Mouse (Mus musculus) midbrain, postnatal 0 days (tissue): Measurements from ENCODE around the gene Lrrtm3. TPM values are rescaled to one million over a fixed set of nuclear protein-coding genes. Genes with fewer than 3 reads are reported as not detected.
A peak's percentile ranks its signal among the peaks of the same experiment; 100 is the strongest.

Experiments
- ATAC-seq: fragments of 200-750 bp; cut with Nextera tagmentation; 2 replicates; pipeline ENCODE4 v1.8.0; 2017; ENCODE audit warnings: moderate number of reproducible peaks, mild to moderate bottlenecking, moderate TSS enrichment, moderate library complexity; ENCODE audit not compliant: low FRiP score
- DNase-seq: peaks from one replicate; pipeline ENCODE4 v3.0.0-alpha.2; 2015; ENCODE audit warnings: low spot score
- H3K27ac ChIP-seq: fragments of 300-500 bp; sonication (generic); 2 replicates; pipeline ENCODE4 v1.5.1; 2014; ENCODE audit warnings: low read depth, mild to moderate bottlenecking, low read length, mixed read lengths
- H3K27me3 ChIP-seq: fragments of 300-500 bp; sonication (generic); 2 replicates; pipeline ENCODE4 v1.6.1; 2014; ENCODE audit warnings: low read length, control low read depth, mixed read lengths; ENCODE audit not compliant: insufficient read depth
- H3K36me3 ChIP-seq: fragments of 300-500 bp; sonication (generic); 2 replicates; pipeline ENCODE4 v1.6.1; 2014; ENCODE audit warnings: low read length, control low read depth, mixed read lengths; ENCODE audit not compliant: insufficient read depth
- H3K4me1 ChIP-seq: fragments of 300-500 bp; sonication (generic); 2 replicates; pipeline ENCODE4 v1.6.1; 2014; ENCODE audit warnings: mild to moderate bottlenecking, control low read depth, antibody characterized with exemption, low read length, mixed read lengths; ENCODE audit not compliant: insufficient read depth
- H3K4me2 ChIP-seq: fragments of 300-500 bp; sonication (generic); 2 replicates; pipeline ENCODE4 v1.6.1; 2014; ENCODE audit warnings: low read depth, mild to moderate bottlenecking, low read length, mixed read lengths; ENCODE audit not compliant: poor library complexity, severe bottlenecking
- H3K4me3 ChIP-seq: fragments of 300-500 bp; sonication (generic); 2 replicates; pipeline ENCODE4 v1.5.1; 2014; ENCODE audit warnings: low read depth, mild to moderate bottlenecking, low read length, moderate library complexity
- H3K9ac ChIP-seq: fragments of 300-500 bp; sonication (generic); replicated peaks from 2 replicates; pipeline ENCODE4 v1.6.1; 2014; ENCODE audit warnings: mild to moderate bottlenecking, low read length, moderate library complexity, mixed read lengths; ENCODE audit not compliant: poor library complexity, severe bottlenecking
- H3K9me3 ChIP-seq: fragments of 300-500 bp; sonication (generic); 2 replicates; pipeline ENCODE4 v1.6.1; 2016; ENCODE audit warnings: low read length, control low read depth
- CTCF ChIP-seq: IDR thresholded peaks from 2 replicates; pipeline ENCODE4 v1.5.1; 2016; ENCODE audit warnings: antibody characterized with exemption, mild to moderate bottlenecking
- WGBS: fragments of 180-500 bp; shearing (Covaris S2); extraction: QIAGEN DNeasy Blood & Tissue Kit; methylation state at CpG from one replicate; pipeline ENCODE4 v1.1.7; 2014; 5-methylcytosine and 5-hydroxymethylcytosine counted together
- polyA plus RNA-seq: library from polyadenylated mRNA; unstranded; fragments of >200 nt; fragmentation: Nextera tagmentation; extraction: Ambion mirVana; gene quantifications from 2 replicates; pipeline ENCODE4 v1.2.1, GENCODE M21; 2015
- total RNA-seq: library from RNA; depleted of rRNA; stranded (reverse); fragments of >200 nt; gene quantifications from 2 replicates; pipeline ENCODE4 v1.2.3, GENCODE M21; 2014

Gene Lrrtm3
- total and polyA plus RNA-seq, 2 experiments from 2014 or later: 44.3 to 50.9 TPM

DNA sequence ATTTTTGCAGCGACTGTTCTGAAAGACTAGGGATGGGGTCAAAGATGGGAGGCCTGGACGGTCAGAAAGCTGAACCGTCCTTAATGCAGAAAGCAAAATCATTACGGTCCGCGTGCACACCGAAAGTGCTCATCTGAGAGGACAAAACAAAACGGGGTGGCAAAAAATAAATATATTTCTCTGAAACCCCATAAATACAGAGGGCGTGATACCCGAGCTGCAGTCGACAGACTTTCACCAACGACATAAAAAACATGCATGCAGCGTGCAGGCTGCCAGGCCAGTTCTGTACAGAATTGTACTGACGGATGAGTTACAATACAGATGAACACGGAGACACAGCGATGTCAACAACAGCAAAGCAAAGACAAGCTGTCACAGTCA lies 3.9 kb downstream of the Lrrtm3 start:
- 53% methylated on average over 16 of the region's 16 CpGs for WGBS
- Histone ChIP-seq H3K9ac (peak overlapping the region; percentile 64), H3K27ac (no peak overlapping the region), H3K36me3 (no peaks in the 10 kb centered on the region), H3K27me3 (peaks cover 3% of the 10 kb centered on the region; the same call in 1 of the 2 replicates), H3K4me1 (no peaks in the 10 kb centered on the region), H3K4me3 (peak overlapping the region; percentile 55), H3K9me3 (no peaks in the 10 kb centered on the region), H3K4me2 (peak overlapping the region; percentile 71)
- DNase-seq (peak; percentile 12), ATAC-seq (no peak)
- TF ChIP-seq CTCF: no peak

DNA sequence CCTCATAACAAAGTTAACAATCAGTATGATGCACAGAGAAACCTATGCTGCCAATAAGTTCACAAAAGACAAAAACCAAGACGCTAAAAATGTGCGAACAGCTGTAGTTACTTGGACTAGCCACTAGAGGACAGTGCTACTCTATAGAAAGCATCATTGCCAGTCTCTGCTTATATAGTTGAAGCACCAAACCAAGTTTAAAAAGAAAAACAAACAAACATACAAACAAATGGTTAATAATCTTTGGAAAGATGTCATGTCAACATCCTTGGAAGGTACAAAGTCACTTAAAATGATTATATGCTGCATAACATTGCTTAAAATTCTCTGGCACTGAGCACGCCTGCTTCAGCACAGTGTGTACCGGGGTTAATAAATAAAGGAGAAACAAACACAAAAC lies 5.6 kb downstream of the Lrrtm3 start:
- H3K4me3 ChIP-seq: peak overlapping the region; percentile 55
- no peak overlapping the region for H3K27ac ChIP-seq
- peaks cover 3% of the 10 kb centered on the region; the same call in 1 of the 2 replicates for H3K27me3 ChIP-seq
- no peaks in the 10 kb centered on the region for H3K36me3 ChIP-seq
- H3K4me2 ChIP-seq: peak overlapping the region; percentile 71
- peak; percentile 100 for TF ChIP-seq CTCF
- H3K9ac ChIP-seq: 0 out of 2 replicates have a peak overlapping the region, but pooled peaks have one; percentile 33
- H3K4me1 ChIP-seq: no peaks in the 10 kb centered on the region
- no peak for ATAC-seq
- peak; percentile 79 for DNase-seq
- H3K9me3 ChIP-seq: no peaks in the 10 kb centered on the region
- 31% methylated on average over 4 of the region's 4 CpGs for WGBS

DNA sequence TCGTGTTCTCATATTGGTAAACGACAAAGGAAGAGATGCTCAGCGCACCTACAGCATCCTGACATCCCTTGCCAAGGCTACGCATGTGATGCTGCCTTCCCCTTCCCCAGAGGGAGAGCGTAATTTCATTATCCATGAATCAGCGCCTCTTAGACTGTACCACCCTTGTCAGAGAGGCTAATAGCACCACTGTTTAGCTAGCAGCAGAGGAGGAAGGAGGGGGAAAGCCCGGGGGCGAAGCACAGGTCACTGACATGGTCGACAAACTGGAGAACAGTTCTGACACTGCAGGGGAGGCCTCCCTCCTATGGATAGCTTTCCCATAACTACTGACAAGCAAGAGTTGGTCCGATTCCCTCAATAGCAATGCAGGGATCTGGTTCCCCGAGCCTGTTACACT lies 6.3 kb downstream of the Lrrtm3 start:
- 47% methylated on average over 11 of the region's 11 CpGs for WGBS
- ATAC-seq (no peak), DNase-seq (peak; percentile 44)
- TF ChIP-seq CTCF: no peak
- Histone ChIP-seq H3K9me3 (no peaks in the 10 kb centered on the region), H3K4me2 (peak overlapping the region; percentile 71), H3K4me1 (no peaks in the 10 kb centered on the region), H3K36me3 (no peaks in the 10 kb centered on the region), H3K9ac (peak overlapping the region; percentile 48; the same call in 1 of the 2 replicates), H3K4me3 (peak overlapping the region; percentile 29), H3K27ac (no peak overlapping the region; the same call in 1 of the 2 replicates), H3K27me3 (peaks cover 3% of the 10 kb centered on the region; the same call in 1 of the 2 replicates)

DNA sequence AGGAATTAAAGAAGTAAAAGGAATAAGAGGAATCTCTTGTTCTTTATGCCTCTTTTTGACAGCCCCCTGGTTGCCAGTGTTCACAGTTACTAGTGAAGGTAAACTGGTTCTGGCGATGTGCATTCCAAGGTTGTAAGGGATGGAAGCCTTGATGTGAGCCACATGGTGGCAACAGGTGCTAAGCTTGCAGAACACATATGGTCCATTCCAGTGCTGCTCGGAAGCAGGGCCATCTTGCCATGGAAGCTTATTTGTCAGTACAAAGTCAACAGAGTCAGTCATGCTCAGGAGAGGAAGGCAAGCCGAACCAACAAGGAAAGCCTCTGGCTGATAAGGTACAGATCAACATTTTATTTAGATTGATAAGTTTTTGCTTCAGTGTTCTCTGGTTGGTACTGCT lies 7.7 kb downstream of the Lrrtm3 start:
- no peak overlapping the region for H3K9ac ChIP-seq
- no peaks in the 10 kb centered on the region for H3K4me1 ChIP-seq
- H3K36me3 ChIP-seq: no peaks in the 10 kb centered on the region
- no peaks in the 10 kb centered on the region for H3K27me3 ChIP-seq
- no peak overlapping the region for H3K27ac ChIP-seq
- WGBS: 92% methylated on average over 3 of the region's 3 CpGs
- DNase-seq (no peak), ATAC-seq (no peak)
- H3K4me3 ChIP-seq: no peak overlapping the region
- TF ChIP-seq CTCF: no peak
- no peak overlapping the region for H3K4me2 ChIP-seq
- no peaks in the 10 kb centered on the region for H3K9me3 ChIP-seq

DNA sequence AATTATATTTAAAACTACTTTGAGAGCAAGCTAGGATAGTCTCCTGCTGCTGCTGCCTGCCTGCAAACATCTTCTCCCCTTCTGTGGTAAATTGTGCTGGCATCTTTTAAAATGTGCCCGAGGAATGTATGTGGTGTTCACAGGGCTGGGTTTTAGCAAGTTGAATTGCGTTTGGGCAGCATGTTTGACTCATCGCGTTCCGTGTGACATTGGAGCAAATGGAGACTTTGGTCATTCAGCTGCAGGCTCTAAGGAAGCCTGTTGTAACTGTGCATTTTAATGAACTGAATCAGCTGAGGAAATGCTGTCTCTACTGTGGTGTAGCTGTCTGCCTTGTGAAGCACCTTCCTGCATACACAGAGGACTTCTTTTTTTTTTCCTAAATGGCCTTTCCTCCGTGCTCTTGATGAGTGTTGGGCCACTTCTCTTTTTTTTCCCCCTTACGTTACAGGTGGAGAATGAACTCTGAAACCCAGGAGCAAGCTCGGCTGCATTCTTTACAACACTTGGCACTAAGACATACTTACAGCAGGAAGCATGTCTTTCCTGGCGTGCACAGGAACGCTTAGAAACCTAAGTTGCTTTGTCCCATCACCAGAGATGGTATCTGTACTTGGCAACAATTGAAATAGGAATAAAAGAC lies 13.5 kb downstream of the Lrrtm3 start:
- no peaks in the 10 kb centered on the region for H3K27me3 ChIP-seq
- ATAC-seq (no peak), DNase-seq (peak; percentile 20)
- no peak for TF ChIP-seq CTCF
- no peaks in the 10 kb centered on the region for H3K9me3 ChIP-seq
- H3K36me3 ChIP-seq: no peaks in the 10 kb centered on the region
- H3K4me1 ChIP-seq: 0 out of 2 replicates have a peak, but pooled peaks cover 7% of the 10 kb centered on the region
- H3K27ac ChIP-seq: no peak overlapping the region
- H3K4me2 ChIP-seq: peak overlapping the region; percentile 37
- 41% methylated on average over 10 of the region's 10 CpGs for WGBS
- no peak overlapping the region for H3K4me3 ChIP-seq
- no peak overlapping the region for H3K9ac ChIP-seq

DNA sequence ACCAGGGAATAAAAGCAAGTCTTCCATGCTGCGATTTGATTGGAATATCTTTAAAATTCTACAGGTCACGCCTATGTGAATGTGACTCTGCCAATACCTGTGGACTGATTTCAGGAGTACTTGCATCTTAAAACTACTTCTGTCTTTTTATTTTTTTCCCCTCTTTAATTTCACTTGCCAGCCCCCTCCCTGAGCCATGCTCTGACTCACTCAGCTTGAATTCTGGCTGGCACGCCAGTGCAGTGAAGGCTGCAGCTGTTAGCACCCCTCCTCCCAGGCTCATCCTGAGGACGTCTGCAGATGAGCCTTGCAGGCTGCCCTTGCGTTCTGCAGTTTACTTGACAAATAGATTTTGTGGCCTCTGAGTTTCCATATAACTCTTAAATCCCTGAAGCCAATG lies 14.1 kb downstream of the Lrrtm3 start:
- Histone ChIP-seq H3K9ac (no peak overlapping the region), H3K9me3 (no peaks in the 10 kb centered on the region), H3K4me2 (peak overlapping the region; percentile 37), H3K36me3 (no peaks in the 10 kb centered on the region), H3K4me3 (no peak overlapping the region), H3K4me1 (0 out of 2 replicates have a peak, but pooled peaks cover 7% of the 10 kb centered on the region), H3K27me3 (no peaks in the 10 kb centered on the region), H3K27ac (no peak overlapping the region)
- WGBS: 34% methylated on average over 5 of the region's 5 CpGs
- ATAC-seq (0 out of 2 replicates have a peak, but pooled peaks have one; percentile 54), DNase-seq (peak; percentile 53)
- TF ChIP-seq CTCF: no peak
